Mouse (Mus musculus): ENCODE data around the gene Fbxw16. TPM values are rescaled to one million over a fixed set of nuclear protein-coding genes. Genes with fewer than 3 reads are reported as not detected.

The Fbxw16 gene
- total RNA-seq (2023), result not detected in 2 replicates

DNA sequence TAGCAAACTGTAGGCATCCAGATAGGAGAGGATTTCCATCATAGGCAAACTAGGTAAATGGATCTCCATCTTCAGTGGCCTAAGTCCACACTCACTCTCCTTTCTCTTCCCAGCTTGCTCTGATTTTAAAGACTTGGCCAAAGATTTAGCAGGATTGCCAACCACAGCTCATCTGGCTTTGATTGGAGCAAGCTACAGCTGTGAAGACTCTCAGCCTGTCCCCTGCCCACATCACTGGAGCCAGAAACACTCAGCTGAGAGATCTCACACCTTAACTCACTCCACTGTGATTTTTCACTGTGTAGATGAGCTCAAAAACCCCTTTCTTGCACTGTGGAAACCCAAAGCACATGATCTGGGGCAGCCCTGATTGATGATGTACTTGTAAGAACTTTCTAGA is at the start of gene Fbxw16:
Gene Fbxw16 (minus strand): TSS at position 101 of the 400 bp plus-strand sequence.

DNA sequence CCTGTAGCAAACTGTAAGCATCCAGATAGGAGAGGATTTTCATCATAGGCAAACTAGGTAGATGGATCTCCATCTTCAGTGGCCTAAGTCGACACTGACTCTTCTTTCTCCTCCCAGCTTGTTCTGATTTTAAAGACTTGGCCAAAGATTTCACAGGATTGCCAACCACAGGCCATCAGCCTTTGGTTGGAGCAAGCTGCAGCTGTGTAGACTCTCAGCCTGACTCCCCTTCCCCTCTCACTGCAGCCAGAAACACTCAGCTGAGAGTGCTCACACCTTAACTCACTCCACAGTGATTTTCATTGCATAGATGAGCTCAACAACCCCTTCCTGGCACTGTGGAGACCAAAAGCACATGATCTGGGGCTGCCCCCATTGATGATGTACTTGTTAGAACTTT is 46.8 kb upstream of the Fbxw16 start, which contains the start of gene Fbxw19:
Gene Fbxw19 (minus strand): TSS at position 101 of the 400 bp plus-strand sequence.

DNA sequence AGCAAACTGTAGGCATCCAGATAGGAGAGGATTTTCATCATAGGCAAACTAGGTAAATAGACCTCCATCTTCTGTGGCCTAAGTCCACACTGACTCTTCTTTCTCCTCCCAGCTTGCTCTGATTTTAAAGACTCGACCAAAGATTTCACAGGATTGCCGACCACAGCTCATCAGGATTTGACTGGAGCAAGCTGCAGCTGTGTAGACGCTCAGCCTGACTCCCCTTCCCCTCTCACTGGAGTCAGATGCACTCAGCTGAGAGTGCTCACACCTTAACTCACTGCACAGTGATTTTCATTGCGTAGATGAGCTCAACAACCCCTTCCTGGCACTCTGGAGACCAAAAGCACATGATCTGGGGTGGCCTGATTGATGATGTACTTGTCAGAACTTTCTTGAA is 44.7 kb downstream of the Fbxw16 start, which contains the start of gene Fbxw22:
Gene Fbxw22 (minus strand): TSS at position 101 of the 400 bp plus-strand sequence.

Other genes starting within 250 kb of the Fbxw16 start
- gene Fbxw20, start 214.4 kb downstream of the Fbxw16 start, total RNA-seq (2023), result not detected in 2 replicates
- gene Fbxw14, start 161.5 kb downstream of the Fbxw16 start, total RNA-seq (2023), result not detected in 2 replicates
- not detected in 2 replicates for gene Fbxw28, start 109.5 kb downstream of the Fbxw16 start, total RNA-seq (2023)
- gene Fbxw22, start 44.8 kb downstream of the Fbxw16 start, total RNA-seq (2023), result not detected in 2 replicates
- not detected in 2 replicates for gene Fbxw19, start 46.7 kb upstream of the Fbxw16 start, total RNA-seq (2023)
- not detected in 2 replicates for gene Fbxw15, start 119.1 kb upstream of the Fbxw16 start, total RNA-seq (2023)
- gene Fbxw24, start 176.9 kb upstream of the Fbxw16 start, total RNA-seq (2023), result not detected in 2 replicates
- gene Fbxw25, start 215.5 kb upstream of the Fbxw16 start, total RNA-seq (2023), result not detected in 2 replicates